Mouse (Mus musculus) urinary bladder, postnatal 25 days (tissue): ENCODE results near the gene Dhx16.
"Not testable (repeated sequence)": the region's sequence is repeated elsewhere in the genome, so short reads cannot be mapped to it uniquely, and the experiment has no call there.

Experiments
- DNase-seq: peaks from one replicate; pipeline ENCODE4 v3.0.0; 2022; ENCODE audit warnings: low spot score

Gene Dhx16

DNA sequence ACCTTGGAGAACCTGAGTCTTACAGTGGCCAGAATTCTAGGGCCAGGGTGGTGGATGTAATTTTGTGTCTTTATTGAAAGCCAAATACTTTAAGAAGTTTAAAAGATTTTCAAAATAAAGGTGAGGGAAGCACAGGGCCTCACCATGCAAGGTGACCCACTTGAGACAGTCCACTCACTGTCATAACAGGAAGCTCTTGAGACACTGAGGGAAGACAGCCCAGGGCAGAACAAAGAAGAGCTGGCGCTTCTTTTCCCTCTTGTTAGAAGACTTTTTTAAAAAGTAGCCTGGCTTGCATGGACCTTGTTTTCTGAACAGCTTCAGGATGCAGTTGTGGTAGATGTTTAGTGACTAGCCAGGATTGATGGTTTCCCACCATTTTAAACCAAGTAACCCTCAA lies 40.8 kb downstream of the Dhx16 start:
- DNase-seq, result no peak

DNA sequence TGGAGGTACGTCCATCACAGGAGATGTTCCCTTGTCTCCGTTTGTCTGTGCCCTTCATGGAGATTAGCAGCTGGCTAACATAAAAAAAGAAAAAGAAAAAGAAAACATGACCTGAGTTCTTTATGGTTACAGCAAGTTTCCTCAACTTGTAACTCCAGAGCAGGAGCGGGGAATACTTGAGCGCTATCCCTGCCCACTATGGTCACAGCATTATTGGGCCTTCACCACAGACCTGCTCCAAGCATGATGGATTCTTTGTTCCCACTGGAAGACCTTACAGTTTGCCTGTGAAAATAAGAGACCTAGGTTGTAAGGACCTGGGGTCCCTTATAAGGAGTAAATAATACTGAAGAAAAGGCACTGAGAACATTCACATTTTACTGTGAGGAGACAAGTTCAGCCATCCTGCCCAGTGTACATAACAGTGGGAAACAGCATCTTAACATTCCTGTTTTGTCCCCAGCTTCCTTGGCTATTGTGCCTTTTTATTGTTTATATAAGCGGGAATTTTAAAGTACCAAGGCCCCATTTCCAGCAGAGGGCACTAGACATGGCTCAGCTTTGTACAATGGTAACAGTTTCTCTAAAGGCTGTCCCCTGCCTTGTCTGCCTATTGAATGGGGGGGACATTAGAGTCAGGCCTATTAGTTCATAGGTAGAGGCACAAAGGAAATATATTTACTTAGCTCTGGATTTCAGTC lies 41.4 kb downstream of the Dhx16 start:
- no peak for DNase-seq

- DNase-seq, result no peak
Observed at GRCm38 (mm10) chr17:35921710-35922109, 42.1 kb downstream of the Dhx16 start.

GRCm38 (mm10) chr17:35922566-35922965 lies 42.9 kb downstream of the Dhx16 start:
- DNase-seq, result no peak

DNA sequence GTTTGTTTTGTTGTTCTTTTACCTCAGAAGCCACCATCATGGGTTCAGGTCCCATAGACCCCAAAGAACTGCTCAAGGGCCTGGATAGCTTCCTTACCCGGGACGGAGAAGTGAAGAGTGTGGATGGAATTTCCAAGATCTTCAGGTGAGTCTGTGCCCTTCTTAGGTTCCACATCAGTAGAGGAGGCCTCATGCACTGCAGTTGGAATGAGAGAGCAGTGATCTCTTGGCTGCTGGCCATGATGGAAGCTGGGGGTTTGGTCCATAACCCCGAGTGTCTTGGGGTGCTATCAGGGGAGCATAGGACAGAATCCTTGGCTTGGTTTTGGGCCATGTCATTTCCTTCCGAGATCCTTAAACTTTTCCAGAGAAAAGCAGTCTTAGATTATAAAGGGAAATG lies 43.7 kb downstream of the Dhx16 start:
- DNase-seq, result no peak

GRCm38 (mm10) chr17:35927471-35927870 lies 47.9 kb downstream of the Dhx16 start:
- no peak for DNase-seq

DNA sequence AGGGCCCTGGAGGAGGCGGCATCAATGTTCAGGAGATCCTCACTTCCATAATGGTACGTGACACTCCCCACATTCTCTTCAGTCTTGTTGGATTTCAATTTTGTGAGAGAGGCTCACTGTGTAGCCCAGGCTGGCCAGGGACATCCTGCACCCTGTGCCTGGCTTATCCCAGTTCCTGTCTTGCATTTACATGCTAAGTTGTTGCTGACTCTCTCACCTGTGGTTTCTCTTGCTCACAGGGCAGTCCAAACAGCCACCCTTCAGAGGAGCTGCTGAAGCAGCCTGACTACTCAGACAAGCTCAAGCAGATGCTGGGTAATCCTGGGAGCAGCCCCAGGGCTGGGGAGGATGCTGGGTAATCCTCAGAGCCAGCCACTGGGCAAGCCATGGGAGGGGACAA lies 49.9 kb downstream of the Dhx16 start:
- no peak for DNase-seq

DNA sequence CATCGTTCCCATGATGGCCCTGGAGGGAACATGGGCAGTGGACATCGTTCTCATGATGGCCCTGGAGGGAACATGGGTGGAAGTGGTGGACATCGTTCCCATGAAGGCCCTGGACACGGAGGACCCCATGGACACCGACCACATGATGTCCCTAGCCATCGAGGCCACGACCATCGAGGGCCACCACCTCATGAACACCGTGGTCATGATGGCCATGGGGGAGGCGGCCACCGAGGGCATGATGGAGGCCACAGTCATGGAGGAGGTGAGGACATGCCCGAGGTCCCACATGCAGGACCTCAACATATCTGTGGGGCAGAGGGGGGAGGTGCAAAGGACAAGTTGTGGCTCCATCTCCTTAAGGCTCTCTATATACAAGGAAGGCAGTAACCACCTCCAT lies 51.0 kb downstream of the Dhx16 start:
- DNase-seq, result no peak

GRCm38 (mm10) chr17:35932608-35933007 lies 53.0 kb downstream of the Dhx16 start:
- DNase-seq, result no peak

DNA sequence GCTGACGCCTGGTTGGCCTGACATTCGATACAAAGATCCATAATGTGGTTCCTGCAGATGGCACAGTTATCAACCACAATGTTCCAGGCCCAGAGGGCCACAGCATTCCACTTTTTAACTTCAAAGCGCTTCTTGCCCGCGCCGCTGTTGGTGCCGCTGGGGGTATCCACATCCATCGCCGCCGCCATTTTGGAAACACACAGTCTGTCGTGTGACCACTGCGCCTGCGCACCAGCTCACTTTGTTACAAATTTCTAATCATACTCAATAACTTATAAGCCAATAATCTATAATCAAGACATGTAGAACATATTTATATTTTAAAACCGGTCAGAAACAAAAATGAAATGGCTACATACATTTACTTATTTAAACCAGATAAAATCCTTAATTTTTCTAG lies 56.1 kb downstream of the Dhx16 start:
- not testable (repeated sequence) for DNase-seq

- DNase-seq, result no peak
Observed at GRCm38 (mm10) chr17:35937700-35938348, 58.2 kb downstream of the Dhx16 start.

DNA sequence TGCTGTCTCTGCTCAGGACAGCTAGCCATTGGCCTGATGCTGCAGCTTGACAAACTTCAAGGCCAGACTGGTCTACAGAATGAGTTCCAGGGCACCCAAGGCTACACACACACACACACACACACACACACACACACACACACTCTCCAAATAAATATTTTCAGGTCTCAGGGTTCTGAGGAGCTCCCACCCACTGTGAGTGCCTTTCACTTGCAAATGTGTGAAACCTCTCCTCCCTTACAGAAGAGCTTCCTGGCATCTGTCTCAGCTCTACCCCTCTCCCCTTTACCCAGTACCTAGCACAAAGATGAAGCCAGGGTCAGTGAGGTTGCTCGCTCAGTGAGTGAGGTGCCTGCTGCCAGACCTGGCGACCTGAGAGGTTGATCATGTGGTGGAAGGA lies 59.5 kb downstream of the Dhx16 start:
- no peak for DNase-seq

GRCm38 (mm10) chr17:35939941-35940340 lies 60.3 kb downstream of the Dhx16 start:
- DNase-seq, result no peak
